Mouse (Mus musculus) kidney, adult 11 months (tissue): Measurements from ENCODE around the gene 2810408A11Rik.
"Not testable (repeated sequence)": the region's sequence is repeated elsewhere in the genome, so short reads cannot be mapped to it uniquely, and the experiment has no call there.

Experiments
- DNase-seq: peaks from one replicate; pipeline ENCODE4 v3.0.0; 2022

Gene 2810408A11Rik

GRCm38 (mm10) chr11:69878952-69879351 is 21.8 kb downstream of the 2810408A11Rik start:
- no peak for DNase-seq

GRCm38 (mm10) chr11:69878399-69878798 is 22.4 kb downstream of the 2810408A11Rik start:
- DNase-seq, result no peak

DNA sequence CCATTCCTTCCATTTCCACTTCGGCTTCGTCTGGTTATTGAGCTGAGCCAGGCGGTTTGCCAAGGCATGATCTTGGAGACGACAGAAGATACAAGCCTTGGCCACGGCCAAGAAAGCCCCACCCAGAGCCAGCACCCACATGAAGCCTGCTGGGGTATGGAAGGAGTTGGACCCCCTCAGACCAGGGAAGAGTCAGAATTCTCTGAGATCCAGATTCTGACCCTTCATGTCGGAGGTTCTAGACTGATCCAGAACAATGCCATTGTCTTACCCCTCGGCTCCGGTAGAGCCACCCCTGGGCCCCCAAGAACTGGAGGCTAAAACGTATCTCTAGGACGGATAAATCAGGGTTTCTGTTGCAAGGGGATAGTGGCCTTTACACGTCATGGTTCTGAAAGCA is 22.9 kb downstream of the 2810408A11Rik start, which contains the start of gene Tmem95:
Gene Tmem95 (minus strand): TSS at position 141 of the 400 bp plus-strand sequence.
- DNase-seq, result no peak

- DNase-seq, result peak; percentile 77
These were observed 23.9 kb downstream of the 2810408A11Rik start for GRCm38 (mm10) chr11:69876867-69877266.

GRCm38 (mm10) chr11:69876186-69876585 is 24.6 kb downstream of the 2810408A11Rik start:
- no peak for DNase-seq

GRCm38 (mm10) chr11:69872451-69872850 is 28.3 kb downstream of the 2810408A11Rik start:
- DNase-seq, result no peak

DNA sequence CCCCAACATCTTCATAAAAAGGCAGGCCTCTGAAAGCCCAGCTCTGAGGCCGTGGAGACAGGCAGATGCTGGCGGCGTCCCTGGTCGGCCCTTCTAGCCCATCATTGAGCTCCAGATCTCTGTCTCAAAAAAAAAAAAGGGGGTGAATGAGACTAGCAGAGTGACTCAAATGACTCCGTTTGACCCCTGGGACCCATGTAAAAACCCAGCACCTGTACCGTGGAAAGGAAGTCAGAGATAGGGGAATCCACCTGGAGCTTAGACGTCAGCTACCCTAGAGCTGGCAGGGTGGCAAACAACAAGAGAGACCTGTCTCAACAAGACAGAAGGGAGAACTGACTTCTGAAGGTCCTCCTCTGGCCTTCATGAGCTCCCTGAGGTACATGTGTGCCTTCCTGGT is 29.0 kb downstream of the 2810408A11Rik start:
- no peak for DNase-seq

GRCm38 (mm10) chr11:69870289-69871069 is 30.3 kb downstream of the 2810408A11Rik start:
- no peak for DNase-seq

GRCm38 (mm10) chr11:69867335-69867734 is 33.5 kb downstream of the 2810408A11Rik start:
- no peak for DNase-seq

- DNase-seq, result no peak
These were observed 35.2 kb downstream of the 2810408A11Rik start for GRCm38 (mm10) chr11:69865561-69865960.

DNA sequence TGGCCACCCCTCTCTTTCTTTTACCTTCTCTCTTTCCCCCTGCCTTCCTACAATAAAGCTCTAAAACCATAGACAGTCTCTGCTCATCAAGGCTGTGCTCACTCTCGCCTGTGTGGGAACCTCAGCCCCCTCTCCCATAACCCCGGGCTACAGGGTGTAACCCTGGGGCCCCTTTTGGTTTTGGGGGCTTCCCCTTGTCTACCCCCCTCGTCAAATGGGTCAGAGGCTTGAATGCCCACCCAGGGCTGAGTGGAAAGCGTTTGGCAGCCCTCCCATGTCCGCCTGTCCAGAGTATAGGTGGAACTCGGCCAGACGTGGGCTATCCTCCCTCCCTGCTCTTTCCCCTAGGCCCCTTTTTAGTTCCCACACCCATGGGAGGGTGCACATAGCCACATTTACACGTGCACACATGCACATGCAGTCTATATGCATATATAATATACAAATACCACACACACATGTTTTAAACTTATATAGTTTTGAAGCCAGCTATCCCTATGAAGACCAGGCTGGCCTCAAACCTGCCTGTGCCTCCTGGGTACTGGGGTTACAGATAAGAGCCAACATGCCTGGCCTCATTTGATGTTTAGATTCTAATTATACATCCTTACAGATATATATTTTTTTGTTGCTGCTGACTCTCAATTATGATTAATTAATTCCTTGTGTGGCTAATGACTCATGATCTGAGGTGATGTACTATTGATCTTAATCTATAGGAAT is 36.5 kb downstream of the 2810408A11Rik start:
- no peak for DNase-seq

DNA sequence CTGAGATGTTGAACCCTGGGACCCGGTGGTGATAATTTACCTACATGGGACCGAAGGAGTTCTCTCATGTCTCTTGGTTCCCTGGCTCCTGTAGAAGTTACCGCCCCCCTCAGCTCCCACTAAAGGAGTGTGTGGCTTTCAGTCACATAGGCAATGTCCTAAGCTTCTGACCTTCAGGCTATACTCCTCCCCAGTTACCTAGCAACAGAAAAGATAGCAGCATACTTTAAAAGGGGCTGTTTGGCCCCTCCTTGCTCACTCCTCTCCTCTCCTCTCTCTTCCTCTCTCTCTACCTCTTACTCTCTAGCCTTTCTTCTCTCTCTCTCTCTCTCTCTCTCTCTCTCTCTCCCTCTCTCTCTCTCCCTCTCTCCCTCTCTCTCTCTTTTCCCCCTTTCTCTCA is 37.1 kb downstream of the 2810408A11Rik start:
- not testable (repeated sequence) for DNase-seq

- DNase-seq, result peak; percentile 81
These were observed 42.4 kb downstream of the 2810408A11Rik start, which contains the start of gene Tnk1 for GRCm38 (mm10) chr11:69858113-69858998. TSS of gene Tnk1 (minus strand) at chr11:69858730.

DNA sequence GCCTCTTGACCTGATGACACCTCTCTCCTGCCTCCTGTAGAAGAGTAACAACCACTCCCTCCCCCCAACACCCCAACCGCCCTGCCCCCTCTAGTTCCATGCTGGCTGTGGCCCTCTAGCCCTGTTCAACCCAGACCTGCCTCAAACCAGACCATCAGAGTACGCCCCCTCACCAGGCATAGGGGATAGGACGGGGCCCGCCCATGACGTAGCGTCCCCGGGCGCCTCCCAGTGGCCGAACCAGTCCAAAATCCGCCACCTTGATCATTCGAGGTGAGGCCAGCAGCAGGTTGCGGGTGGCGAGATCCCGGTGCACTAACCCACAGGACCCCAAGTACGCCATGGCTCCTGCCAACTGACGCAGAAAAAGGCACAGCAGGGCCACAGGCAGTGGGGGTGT is 45.4 kb downstream of the 2810408A11Rik start:
- DNase-seq, result no peak

- no peak for DNase-seq
These were observed 46.1 kb downstream of the 2810408A11Rik start for GRCm38 (mm10) chr11:69854680-69855079.

GRCm38 (mm10) chr11:69853994-69854393 is 46.8 kb downstream of the 2810408A11Rik start:
- peak; percentile 42 for DNase-seq

DNA sequence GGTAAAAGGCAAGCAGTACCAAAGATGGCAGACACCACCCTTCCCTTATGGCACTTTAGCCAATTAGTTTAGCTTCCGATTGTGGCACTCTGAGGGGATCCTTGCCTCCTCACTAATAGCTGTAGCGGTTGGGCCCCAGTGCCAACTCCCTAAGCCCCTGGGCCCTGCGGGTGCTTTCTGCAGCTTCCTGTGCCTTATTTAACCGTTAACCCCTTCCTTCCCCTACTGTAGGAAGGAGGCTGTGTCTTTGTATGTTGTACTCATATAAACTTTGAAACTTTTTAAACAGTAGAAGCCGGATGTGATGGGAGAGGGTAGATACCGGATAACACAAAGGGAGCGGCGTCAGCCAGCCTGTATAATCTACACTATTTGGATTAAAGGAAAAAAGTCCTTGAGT is 50.0 kb downstream of the 2810408A11Rik start:
- DNase-seq, result no peak

DNA sequence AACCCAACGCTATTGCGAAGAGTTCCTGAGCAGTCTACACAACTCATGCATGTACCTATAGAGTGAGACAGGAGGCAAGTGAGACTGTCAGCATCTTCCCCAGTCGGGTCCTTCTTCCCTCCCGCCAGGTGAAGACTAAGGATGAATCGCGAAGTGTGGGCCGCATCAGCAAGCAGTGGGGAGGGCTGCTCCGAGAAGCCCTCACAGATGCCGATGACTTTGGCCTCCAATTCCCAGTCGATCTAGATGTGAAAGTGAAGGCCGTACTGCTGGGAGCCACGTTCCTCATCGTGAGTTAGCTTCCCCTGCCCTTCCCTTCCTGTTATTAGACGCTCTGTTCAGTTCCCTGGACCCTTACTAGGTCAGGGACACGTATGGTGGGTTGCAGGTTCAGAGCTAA is 50.9 kb downstream of the 2810408A11Rik start:
- no peak for DNase-seq

DNA sequence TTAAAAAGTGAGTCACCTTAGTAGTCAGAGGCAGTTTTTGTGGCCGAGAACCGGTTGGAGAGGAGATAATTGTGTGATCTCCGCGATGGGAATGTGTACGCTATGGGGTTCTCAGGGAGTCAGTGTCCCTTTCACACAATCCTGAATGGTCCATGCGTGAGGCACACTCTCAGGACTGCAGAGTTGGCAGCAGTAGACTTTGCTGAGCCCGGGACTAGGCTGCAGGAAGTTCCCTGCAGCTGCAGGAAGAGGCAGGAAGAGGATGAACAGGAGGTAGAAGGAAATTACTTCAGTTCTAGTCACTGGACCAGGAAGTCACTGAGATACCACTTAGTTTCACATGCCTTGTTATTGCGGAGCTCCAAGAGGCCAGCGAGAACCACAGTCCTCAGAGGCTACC is 51.7 kb downstream of the 2810408A11Rik start:
- DNase-seq, result no peak

DNA sequence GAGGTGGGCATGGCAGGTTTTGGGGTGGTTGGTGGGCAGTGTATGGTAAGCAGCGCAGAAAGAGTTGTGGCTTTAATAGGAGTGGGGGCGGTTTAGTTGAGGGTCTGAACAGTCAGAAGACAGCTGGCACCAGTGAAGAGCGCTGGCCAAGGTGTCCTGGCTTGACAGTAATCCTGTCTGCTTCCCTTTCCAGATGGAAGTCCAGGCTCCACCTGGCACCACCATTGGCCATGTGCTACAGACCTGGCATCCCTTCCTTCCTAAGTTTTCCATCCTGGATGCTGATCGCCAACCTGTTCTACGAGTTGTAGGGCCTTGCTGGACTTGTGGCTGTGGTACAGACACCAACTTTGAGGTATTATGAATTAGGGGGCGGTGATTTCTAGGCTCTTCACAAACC is 52.8 kb downstream of the 2810408A11Rik start:
- no peak for DNase-seq
